Mouse (Mus musculus): ENCODE data around the gene Cyth1. TPM values are rescaled to one million over a fixed set of nuclear protein-coding genes. Genes with fewer than 3 reads are reported as not detected.
A peak's percentile ranks its signal among the peaks of the same experiment; 100 is the strongest.

Gene Cyth1
- polyA plus RNA-seq, 1 experiment from 2014 or later = 19.5 TPM

- WGBS = 86% methylated on average over 7 of the region's 7 CpGs
- no peaks in the 10 kb centered on the region for H3K27me3 ChIP-seq
- H3K4me2 ChIP-seq (replicated peaks) = no peak overlapping the region
- no peaks in the 10 kb centered on the region for H3K9me3 ChIP-seq (replicated peaks)
- no peak overlapping the region for H3K9ac ChIP-seq
- no peak overlapping the region for H3K4me3 ChIP-seq (replicated peaks)
- H3K4me1 ChIP-seq = no peaks in the 10 kb centered on the region
- peaks cover 100% of the 10 kb centered on the region for H3K36me3 ChIP-seq
- no peak for ATAC-seq (ENCODE audit: insufficient number of reproducible peaks, low FRiP score, low TSS enrichment, low read depth)
- no peak overlapping the region for H3K27ac ChIP-seq (replicated peaks)
Observed at GRCm38 (mm10) chr11:118276328-118276727, 27.9 kb upstream of the Cyth1 start.

- H3K36me3 ChIP-seq = peaks cover 97% of the 10 kb centered on the region
- H3K4me3 ChIP-seq (replicated peaks) = no peak overlapping the region
- no peaks in the 10 kb centered on the region for H3K27me3 ChIP-seq
- no peak overlapping the region for H3K9ac ChIP-seq
- H3K4me1 ChIP-seq = no peaks in the 10 kb centered on the region
- 99% methylated on average over 9 of the region's 9 CpGs for WGBS
- ATAC-seq (ENCODE audit: insufficient number of reproducible peaks, low FRiP score, low TSS enrichment, low read depth) = no peak
- H3K9me3 ChIP-seq (replicated peaks) = no peaks in the 10 kb centered on the region
- no peak overlapping the region for H3K27ac ChIP-seq (replicated peaks)
- H3K4me2 ChIP-seq (replicated peaks) = no peak overlapping the region
Observed at GRCm38 (mm10) chr11:118275092-118275491, 26.7 kb upstream of the Cyth1 start.

- H3K9me3 ChIP-seq (replicated peaks) = no peaks in the 10 kb centered on the region
- H3K9ac ChIP-seq = no peak overlapping the region
- no peak overlapping the region for H3K4me2 ChIP-seq (replicated peaks)
- no peak overlapping the region for H3K4me3 ChIP-seq (replicated peaks)
- peaks cover 95% of the 10 kb centered on the region for H3K36me3 ChIP-seq
- WGBS = 87% methylated on average over 3 of the region's 3 CpGs
- no peaks in the 10 kb centered on the region for H3K4me1 ChIP-seq
- no peaks in the 10 kb centered on the region for H3K27me3 ChIP-seq
- no peak for ATAC-seq (ENCODE audit: insufficient number of reproducible peaks, low FRiP score, low TSS enrichment, low read depth)
- no peak overlapping the region for H3K27ac ChIP-seq (replicated peaks)
Observed at GRCm38 (mm10) chr11:118269827-118270226, 21.4 kb upstream of the Cyth1 start.

- Histone ChIP-seq H3K4me3 (replicated peaks) (no peak overlapping the region), H3K9me3 (replicated peaks) (no peaks in the 10 kb centered on the region), H3K27ac (replicated peaks) (no peak overlapping the region), H3K27me3 (no peaks in the 10 kb centered on the region), H3K4me2 (replicated peaks) (no peak overlapping the region), H3K36me3 (peaks cover 95% of the 10 kb centered on the region), H3K4me1 (no peaks in the 10 kb centered on the region), H3K9ac (no peak overlapping the region)
- WGBS = 86% methylated on average over 7 of the region's 7 CpGs
- ATAC-seq (ENCODE audit: insufficient number of reproducible peaks, low FRiP score, low TSS enrichment, low read depth) = no peak
Observed at GRCm38 (mm10) chr11:118266666-118267046, 18.3 kb upstream of the Cyth1 start.

- H3K9ac ChIP-seq = no peak overlapping the region
- no peaks in the 10 kb centered on the region for H3K9me3 ChIP-seq (replicated peaks)
- no peaks in the 10 kb centered on the region for H3K27me3 ChIP-seq
- WGBS = 90% methylated on average over 10 of the region's 10 CpGs
- no peak overlapping the region for H3K4me3 ChIP-seq (replicated peaks)
- H3K27ac ChIP-seq (replicated peaks) = no peak overlapping the region
- no peaks in the 10 kb centered on the region for H3K4me1 ChIP-seq
- no peak overlapping the region for H3K4me2 ChIP-seq (replicated peaks)
- H3K36me3 ChIP-seq = peaks cover 95% of the 10 kb centered on the region
- no peak for ATAC-seq (ENCODE audit: insufficient number of reproducible peaks, low FRiP score, low TSS enrichment, low read depth)
Observed at GRCm38 (mm10) chr11:118266044-118266665, 17.8 kb upstream of the Cyth1 start.

GRCm38 (mm10) chr11:118265621-118266020, 17.2 kb upstream of the Cyth1 start:
- H3K27ac ChIP-seq (replicated peaks) = no peak overlapping the region
- WGBS = 81% methylated on average over 11 of the region's 11 CpGs
- peaks cover 97% of the 10 kb centered on the region for H3K36me3 ChIP-seq
- H3K4me3 ChIP-seq (replicated peaks) = no peak overlapping the region
- no peaks in the 10 kb centered on the region for H3K27me3 ChIP-seq
- no peak overlapping the region for H3K4me2 ChIP-seq (replicated peaks)
- ATAC-seq (ENCODE audit: insufficient number of reproducible peaks, low FRiP score, low TSS enrichment, low read depth) = no peak
- H3K9me3 ChIP-seq (replicated peaks) = no peaks in the 10 kb centered on the region
- no peak overlapping the region for H3K9ac ChIP-seq
- H3K4me1 ChIP-seq = no peaks in the 10 kb centered on the region

DNA sequence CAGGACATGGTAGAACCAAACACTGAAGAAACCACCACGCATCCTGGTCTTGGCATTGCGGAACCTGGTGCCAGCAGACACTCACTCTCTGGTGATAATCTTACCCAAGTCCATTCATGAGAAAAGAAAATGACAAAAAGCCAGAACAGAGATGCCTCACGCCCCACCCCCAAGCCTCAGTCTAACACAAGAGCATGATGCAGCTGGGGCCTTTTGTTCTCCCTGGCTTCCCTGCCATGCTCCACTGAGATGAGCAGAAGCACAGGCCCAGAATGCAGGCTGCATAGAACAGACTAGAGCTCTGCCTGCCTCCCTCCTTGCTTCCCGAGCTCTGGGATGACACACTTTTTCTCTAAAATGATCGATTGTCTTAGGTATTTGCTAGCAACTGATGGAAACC, 14.8 kb upstream of the Cyth1 start:
- ATAC-seq (ENCODE audit: insufficient number of reproducible peaks, low FRiP score, low TSS enrichment, low read depth) = no peak
- Histone ChIP-seq H3K27ac (replicated peaks) (no peak overlapping the region), H3K27me3 (no peaks in the 10 kb centered on the region), H3K4me1 (no peaks in the 10 kb centered on the region), H3K36me3 (peaks cover 99% of the 10 kb centered on the region), H3K4me3 (replicated peaks) (no peak overlapping the region), H3K9me3 (replicated peaks) (no peaks in the 10 kb centered on the region), H3K4me2 (replicated peaks) (no peak overlapping the region), H3K9ac (no peak overlapping the region)
- 90% methylated on average over 5 of the region's 5 CpGs for WGBS

DNA sequence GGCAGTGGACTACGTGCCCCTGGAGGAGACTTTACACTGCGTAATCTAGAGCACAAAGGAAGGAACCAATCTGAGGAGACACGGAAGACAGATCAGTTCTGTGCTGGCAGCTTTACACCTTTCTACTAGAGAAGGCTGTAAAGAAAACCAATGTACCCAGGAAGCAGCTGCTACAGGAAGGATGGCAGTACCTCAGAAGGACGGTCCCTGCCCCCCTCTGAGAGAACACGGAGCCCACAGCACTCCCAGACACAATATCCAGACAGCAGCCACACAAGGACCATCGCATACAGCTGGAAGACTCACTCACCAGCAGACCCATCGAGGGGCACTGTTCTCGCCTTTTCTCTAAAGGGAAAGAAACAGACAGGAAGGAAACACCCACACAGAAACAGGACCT, 11.7 kb upstream of the Cyth1 start:
- H3K36me3 ChIP-seq = peaks cover 91% of the 10 kb centered on the region
- H3K27me3 ChIP-seq = no peaks in the 10 kb centered on the region
- peak overlapping the region; percentile 39; the same call in 1 of the 2 replicates for H3K27ac ChIP-seq (replicated peaks)
- peaks cover 4% of the 10 kb centered on the region; the same call in 1 of the 2 replicates for H3K4me1 ChIP-seq
- no peak overlapping the region for H3K4me2 ChIP-seq (replicated peaks)
- 78% methylated on average over 8 of the region's 8 CpGs for WGBS
- H3K9me3 ChIP-seq (replicated peaks) = no peaks in the 10 kb centered on the region
- no peak overlapping the region for H3K4me3 ChIP-seq (replicated peaks)
- ATAC-seq (ENCODE audit: insufficient number of reproducible peaks, low FRiP score, low TSS enrichment, low read depth) = no peak
- H3K9ac ChIP-seq = no peak overlapping the region

GRCm38 (mm10) chr11:118259580-118259979, 11.2 kb upstream of the Cyth1 start:
- Histone ChIP-seq H3K9ac (no peak overlapping the region), H3K4me1 (peaks cover 9% of the 10 kb centered on the region), H3K4me2 (replicated peaks) (no peak overlapping the region), H3K27ac (replicated peaks) (0 out of 2 replicates have a peak overlapping the region, but pooled peaks have one; percentile 39), H3K9me3 (replicated peaks) (no peaks in the 10 kb centered on the region), H3K36me3 (peaks cover 86% of the 10 kb centered on the region), H3K27me3 (no peaks in the 10 kb centered on the region), H3K4me3 (replicated peaks) (no peak overlapping the region)
- no peak for ATAC-seq (ENCODE audit: insufficient number of reproducible peaks, low FRiP score, low TSS enrichment, low read depth)
- 94% methylated on average over 8 of the region's 8 CpGs for WGBS

GRCm38 (mm10) chr11:118256371-118256770, 8.0 kb upstream of the Cyth1 start:
- H3K36me3 ChIP-seq = peaks cover 54% of the 10 kb centered on the region
- H3K9ac ChIP-seq = no peak overlapping the region
- ATAC-seq (ENCODE audit: insufficient number of reproducible peaks, low FRiP score, low TSS enrichment, low read depth) = no peak
- WGBS = 92% methylated on average over 7 of the region's 7 CpGs
- H3K27me3 ChIP-seq = no peaks in the 10 kb centered on the region
- no peak overlapping the region for H3K27ac ChIP-seq (replicated peaks)
- no peaks in the 10 kb centered on the region for H3K9me3 ChIP-seq (replicated peaks)
- H3K4me3 ChIP-seq (replicated peaks) = no peak overlapping the region
- peaks cover 23% of the 10 kb centered on the region for H3K4me1 ChIP-seq
- H3K4me2 ChIP-seq (replicated peaks) = no peak overlapping the region

- Histone ChIP-seq H3K9ac (no peak overlapping the region), H3K9me3 (replicated peaks) (no peaks in the 10 kb centered on the region), H3K27me3 (no peaks in the 10 kb centered on the region), H3K4me3 (replicated peaks) (no peak overlapping the region), H3K27ac (replicated peaks) (peak overlapping the region; percentile 85), H3K4me1 (peaks cover 24% of the 10 kb centered on the region), H3K36me3 (peaks cover 33% of the 10 kb centered on the region), H3K4me2 (replicated peaks) (peak overlapping the region; percentile 8; the same call in 1 of the 2 replicates)
- peak; percentile 48 for ATAC-seq (ENCODE audit: insufficient number of reproducible peaks, low FRiP score, low TSS enrichment, low read depth)
- 17% methylated on average over 15 of the region's 15 CpGs for WGBS
Observed at GRCm38 (mm10) chr11:118254159-118254951, 6.0 kb upstream of the Cyth1 start.
